Mouse (Mus musculus): ENCODE results near the gene Lman1l.

Gene Lman1l

DNA sequence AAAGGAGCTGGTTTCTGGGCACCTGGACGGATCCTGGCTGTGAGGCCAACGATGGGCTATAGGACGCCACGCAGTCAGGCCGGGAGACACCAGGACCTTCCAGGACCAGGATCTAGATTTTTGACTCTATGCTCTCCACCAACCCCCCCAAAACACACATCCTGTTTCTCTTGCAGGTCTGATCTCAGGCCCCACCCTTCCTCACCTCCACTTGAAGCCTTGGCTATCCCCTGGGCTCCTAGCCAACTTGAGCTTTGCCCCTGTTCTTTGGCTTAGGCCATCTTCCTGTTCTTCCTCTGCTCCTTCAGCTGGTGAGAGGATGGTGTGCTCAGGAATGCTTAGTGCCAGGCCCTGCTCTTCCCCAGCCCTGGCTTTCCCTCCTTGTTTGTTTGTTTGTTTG lies at the start of gene Lman1l:
Lman1l (minus strand) TSS at position 101 of the 400 bp plus-strand sequence.
- DNase-seq, result no peak

DNA sequence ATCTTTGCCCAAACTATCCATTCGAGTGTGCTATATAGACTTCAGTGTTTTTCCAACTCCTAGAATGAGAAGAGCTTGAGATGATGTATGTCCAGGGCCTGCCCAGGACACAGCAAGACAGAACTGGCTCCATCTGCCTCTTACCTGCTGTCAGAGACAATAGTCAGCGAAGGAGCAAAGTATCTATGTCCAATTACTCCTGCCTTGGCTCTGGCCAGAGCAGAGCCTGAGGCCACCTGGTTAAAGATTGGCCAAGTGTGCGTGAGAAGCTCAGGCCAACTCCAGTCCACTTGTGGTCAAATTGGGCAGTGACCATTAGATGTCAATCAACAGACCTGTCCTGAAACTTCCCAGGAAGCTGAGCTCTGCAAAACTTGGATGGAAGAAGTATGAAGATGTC lies 49.0 kb upstream of the Lman1l start:
- no peak for DNase-seq

DNA sequence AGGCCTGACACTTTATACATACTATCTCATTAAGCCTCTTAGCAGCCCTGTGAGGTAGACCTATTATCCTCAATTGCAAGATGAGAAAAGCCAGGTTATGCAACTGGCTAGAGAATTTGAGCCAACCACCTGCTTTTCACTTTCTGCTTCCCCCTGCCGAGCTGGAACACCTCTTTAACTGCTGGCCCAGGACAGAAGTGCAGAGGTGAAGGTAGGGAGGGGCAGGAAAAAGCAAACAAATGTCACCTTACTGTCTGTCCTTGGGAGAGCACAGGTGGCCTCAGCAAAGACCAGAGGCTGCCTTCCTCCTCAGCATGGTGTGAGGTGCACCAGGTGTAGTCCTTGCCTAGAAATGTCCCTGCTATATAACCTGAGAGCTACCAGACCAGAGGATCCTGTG lies 47.7 kb upstream of the Lman1l start:
- DNase-seq, result no peak

DNA sequence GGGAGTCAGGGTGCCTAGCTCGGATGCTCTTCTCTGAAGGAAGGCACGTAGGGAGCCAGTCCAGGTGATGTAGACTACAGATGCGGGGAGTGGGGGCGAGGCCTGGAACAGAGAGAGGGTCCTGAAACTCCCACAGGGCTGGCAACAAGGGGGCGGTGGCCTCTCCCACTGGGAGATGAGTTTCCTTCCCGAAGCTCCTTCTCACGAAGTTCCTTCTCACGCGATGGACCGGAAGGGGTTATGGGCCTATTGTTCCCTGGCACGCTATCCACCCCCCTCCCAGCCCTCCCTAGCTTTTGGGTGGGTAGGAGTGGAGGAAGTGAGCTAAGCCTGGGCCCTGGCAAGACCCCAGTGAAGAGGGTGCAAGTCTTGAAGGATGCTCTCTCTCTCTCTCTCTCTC lies 47.2 kb upstream of the Lman1l start:
- no peak for DNase-seq

DNA sequence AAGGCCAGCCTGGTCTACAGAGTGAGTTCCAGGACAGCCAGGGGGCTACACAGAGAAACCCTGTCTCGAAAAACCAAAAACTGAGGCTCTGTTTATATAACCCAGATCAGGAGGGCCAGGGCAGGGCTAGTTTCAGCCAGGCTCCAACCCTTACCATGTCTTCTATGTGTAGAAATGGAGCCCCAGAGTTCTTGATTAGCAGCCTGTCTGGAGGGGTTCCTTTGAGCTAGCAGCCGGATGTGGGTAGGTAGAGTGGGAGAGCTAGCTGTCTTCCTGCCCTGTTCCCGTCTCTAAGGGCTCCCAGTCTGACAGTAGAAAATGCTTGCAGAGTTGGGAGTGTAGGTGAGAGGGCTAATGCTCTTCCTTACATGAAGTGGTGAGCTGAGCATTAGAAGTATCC lies 46.6 kb upstream of the Lman1l start:
- DNase-seq, result no peak

DNA sequence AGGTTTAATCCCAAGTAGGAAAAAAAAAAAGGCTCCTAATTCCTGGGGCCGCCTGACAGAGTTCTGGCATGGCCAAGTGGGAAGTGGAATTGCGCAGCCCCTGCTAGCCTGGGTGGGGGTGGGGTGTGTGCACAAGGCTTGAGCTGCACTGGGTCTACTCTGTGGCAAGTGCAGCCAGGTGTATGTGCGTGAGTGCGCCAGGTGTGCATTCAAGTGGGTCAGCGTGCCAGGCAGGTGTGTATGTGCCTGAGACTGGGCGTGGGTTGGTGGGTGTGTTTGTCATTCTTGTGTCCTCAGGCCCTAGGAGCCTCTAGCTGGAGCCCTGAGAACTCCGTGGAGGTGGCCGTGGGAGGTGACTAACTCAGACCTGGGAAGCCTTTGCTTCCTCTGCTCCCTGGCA lies 46.0 kb upstream of the Lman1l start:
- no peak for DNase-seq

DNA sequence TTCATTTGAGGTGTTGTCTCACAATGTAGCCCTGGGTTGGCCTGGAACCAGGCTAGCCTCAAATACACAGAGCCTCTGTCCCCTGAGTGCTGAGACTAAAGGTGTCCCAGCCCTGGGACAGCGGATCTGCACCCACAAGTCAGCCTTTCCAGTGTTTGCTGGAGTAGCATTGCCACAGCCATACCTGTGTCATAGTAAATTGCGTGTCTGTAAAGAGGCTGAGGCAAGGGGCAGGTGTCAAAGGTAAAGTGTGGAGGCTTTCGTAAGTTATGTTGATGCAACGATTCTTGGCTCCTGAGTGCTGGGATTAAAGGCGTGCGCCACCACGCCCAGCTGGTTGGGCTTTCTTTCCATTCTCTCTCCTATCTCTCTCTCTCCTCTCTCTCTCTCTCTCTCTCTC lies 44.0 kb upstream of the Lman1l start:
- no peak for DNase-seq

DNA sequence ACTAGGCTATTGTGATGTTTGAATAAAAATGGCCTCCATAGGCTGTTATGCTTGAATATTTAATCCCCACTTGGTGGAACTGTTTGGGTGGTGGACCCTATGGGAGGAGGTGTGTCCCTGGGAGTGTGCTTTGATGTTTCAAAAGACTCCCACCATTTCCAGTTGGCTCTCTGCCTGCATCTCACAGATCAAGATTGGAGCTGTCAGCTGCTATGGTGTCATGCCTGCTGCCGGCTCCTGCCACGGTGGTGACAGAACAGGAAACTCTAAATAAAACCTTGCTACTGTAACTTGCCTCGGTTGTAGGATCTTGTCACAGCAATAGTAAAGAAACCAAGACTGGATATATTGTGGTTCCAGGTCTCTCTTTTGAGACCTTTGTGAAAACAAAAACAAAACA lies 41.0 kb upstream of the Lman1l start:
- no peak for DNase-seq

DNA sequence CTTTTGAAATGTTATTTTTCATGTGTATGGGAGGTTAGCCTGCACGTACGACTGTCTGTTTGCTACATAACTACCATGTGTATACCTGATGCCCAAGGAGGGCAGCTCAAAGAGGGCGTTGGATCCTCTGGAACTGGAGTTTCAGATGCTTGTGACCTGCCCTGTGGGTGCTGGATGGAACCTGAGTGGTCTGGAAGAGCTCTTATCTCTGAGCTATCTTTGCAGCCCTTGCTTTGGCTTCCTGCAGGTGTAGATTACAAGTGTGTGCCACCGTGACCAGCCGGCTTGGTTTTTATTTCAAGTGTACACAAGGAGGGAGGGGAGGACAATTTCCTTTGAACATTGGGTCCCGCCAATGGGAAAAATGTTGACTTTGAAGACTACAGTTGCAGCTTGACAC lies 39.9 kb upstream of the Lman1l start:
- peak; percentile 68 for DNase-seq

DNA sequence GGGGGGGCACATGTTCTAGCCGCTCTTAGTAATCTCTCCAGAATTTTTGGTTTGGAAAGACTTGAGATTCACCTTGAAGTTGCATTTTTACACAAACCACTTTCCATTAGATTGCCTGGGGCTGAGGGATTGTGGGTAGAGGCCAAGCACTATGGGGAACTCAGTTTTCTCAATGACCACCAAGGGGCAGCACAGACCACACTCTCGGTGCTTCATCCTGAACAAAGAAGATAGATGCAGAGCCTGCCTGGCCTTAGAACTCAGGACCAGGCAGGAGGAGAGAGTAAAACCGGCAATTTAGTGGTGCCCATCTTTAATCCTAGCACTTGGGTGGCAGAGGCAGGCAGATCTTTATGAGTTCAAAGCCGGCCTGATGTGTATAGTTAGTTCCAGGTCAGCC lies 39.2 kb upstream of the Lman1l start:
- peak; percentile 77 for DNase-seq

DNA sequence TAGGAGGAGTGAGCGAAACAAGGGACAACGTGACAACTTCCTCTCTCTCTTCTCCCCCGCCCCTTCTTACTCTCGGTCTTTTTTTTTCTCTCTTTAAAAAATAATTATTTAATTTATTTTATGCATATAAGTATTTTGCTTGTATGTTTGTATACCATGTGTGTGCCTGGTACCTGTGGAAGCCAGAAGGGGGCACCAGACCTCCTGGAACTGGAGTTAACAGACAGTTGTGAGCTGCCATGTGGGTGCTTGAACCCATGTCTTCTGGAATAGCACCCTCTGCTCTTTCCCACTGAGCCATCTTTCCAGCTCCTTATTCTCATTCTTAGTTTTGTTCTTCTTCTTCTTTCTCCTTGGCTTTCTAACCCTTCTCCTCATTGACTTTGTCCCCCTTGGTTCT lies 38.4 kb upstream of the Lman1l start:
- DNase-seq, result no peak

DNA sequence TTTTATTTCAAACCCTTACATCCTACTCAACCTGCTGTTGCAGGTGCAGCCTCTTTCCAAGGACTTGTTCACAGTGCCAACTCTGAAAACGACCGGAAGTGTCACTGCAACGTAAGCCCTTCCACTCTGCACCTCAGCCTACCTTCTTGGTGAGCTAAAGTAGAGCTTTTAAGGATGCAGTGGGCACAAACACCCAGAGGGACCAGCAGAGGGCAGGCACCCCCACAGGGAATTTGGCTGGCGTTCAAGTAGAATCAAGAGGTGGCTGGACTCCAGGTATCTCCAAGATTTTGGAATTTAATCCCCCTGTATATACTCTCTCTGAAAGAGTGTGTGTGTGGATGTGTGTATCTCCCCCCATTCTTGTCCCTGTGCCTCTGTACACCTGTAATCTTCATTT lies 37.3 kb upstream of the Lman1l start:
- no peak for DNase-seq

DNA sequence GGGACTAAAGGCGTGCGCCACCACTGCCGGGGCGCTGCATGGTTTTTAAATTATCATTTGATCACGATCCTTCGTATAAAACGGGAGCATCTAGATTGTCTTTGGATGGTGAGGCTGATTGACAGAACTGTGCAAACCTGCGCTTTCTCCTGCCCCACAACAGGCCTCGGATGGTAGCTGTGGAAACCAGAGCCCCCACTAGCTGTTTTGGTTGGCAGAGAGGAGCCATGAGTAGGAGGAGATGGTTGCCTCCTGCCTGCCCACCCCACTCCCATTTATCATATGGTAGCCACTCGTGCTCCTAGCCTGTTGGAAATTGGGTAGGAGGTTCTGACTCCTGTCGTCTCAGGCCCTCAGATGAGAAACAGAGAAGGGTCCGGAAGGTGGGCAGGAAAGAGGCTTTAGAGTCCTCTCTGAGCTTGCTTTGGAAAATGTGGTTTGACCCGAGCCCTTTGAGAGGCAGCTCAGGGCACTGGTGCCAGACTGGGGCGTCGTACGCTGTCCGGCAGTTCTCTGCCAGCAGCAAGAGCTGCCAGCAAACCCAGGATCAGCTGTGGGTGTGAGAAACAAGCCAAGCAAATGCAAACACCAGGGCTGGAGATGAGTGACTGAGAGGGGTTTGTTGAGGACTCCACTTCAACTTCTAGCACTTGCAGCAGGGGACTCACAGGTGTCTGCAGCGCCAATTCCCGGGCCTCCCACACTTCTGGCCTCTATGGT lies 36.2 kb upstream of the Lman1l start:
- no peak for DNase-seq

DNA sequence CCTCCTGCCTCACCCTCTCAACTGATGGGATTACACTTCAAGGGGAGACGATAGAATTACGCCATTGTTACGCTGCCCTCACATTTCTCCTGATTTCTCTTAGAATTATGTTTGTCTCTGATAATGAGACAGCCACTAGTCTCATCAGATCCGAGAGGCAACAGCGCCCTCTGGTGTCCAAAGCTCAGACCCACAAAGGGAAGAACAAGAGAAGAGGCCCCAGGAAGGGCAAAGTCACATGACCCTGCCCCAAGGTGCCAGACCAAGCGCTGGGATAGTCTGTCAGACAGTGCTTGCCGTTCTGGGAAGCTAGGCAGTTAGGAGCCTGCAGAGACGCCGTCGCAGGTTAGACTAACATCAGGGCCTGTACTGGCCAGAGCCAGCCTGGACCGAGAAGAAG lies 35.2 kb upstream of the Lman1l start:
- peak; percentile 94 for DNase-seq

DNA sequence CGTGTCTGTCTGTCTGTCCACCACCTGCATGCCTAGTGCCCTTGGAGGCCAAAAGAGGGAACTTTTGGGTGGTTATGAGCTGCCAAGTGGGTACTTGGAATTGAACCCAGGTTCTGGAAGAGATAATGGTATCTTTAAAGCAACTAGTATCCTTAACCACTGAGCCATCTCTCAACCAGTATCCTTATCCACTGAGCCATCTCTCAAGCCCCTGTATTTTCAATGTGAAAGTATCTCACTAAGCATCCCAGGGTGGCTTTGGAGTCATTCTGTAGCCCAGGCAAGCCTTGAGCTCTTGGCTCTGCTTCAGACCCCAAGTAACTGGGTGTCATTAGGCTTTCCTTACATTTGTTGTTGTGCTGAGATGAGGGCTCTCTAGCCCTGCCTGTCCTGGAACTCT lies 34.4 kb upstream of the Lman1l start:
- DNase-seq, result no peak

DNA sequence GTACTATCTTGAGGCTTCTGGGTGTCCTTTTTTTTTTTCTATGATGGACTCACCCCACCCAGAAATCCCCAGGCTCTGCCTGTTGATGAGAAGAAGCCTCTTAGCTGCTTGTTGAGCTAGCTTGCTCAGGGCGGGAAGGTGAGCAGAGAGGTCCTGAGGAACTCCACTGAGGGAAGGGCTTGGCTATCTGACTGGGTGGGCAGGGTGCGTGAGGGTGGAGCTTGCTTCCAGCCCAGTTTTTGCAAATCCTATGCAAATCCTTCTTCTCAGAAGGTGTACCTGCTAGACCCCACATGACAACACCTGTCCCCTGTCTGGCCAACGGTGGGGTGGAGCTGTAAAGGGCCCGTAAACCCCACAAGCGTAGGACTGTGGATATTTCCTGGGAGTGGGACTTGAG lies 32.7 kb upstream of the Lman1l start, which contains the start of gene Csk:
Csk (minus strand) TSS at position 349 of the 400 bp plus-strand sequence.
- DNase-seq, result no peak

DNA sequence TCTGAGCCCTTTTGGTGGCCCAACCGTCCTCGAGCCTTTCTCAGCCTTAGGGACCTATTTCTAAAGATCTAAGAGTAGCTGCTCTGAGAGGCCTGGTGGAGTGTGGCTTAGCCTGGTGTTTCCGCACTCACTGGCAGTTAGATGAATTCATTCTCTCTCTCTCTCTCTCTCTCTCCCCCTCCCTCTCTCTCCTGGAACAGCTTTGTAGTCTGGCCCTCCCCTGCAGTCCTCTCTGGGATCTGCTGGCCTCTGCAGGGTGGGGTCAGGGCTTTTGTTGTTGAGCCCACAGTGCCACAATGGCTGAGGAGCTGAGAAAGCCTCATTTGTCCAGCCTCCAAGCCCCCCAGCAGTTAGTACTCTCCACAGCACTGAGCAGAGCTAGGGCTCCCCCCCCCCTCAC lies 32.3 kb upstream of the Lman1l start:
- no peak for DNase-seq

DNA sequence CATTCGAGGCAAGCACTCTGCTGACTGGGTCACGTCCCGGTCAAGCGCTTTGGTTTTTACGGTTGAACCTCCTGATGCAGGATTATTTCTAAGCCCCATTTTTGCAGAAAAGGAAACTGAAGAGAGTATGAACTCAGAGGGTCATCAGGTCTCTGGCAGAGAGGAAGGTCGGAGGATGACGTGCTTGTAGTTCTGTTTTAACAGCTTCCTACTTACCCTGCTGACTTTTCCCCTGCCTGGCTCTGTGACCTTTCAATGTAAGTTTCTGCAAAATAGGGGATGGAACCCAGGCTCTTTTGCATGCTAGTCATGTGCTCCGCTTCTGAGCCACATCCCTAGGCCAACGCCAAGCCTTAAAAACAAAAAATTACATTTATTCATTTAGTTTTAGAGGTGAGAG lies 31.8 kb upstream of the Lman1l start:
- no peak for DNase-seq

DNA sequence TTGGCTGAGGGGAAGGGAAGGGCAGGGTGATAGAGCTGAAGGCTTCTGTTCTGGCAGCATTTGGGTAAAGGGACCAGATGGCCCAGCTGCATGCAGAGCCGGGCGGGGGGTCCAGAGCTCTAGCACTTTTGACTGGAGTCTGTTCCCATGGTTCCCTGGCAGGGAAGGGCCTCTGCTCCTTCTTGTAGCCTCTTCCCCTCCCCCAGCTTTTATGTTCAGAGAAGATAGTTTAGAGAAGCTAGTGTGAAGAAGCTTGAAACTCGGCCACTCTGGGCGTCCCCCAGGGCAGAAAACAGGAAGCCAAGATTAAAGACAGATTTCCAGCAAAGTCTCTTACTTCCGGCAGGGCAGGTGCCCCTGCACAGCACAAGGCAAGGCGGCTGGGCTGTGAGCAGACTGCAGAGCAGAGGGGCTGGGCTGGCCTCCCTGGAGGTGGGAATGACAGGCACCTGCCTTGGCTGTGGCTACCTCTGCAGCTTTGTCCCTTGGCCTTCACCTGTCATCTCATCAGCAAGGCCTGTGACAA lies 30.3 kb upstream of the Lman1l start:
- no peak for DNase-seq

DNA sequence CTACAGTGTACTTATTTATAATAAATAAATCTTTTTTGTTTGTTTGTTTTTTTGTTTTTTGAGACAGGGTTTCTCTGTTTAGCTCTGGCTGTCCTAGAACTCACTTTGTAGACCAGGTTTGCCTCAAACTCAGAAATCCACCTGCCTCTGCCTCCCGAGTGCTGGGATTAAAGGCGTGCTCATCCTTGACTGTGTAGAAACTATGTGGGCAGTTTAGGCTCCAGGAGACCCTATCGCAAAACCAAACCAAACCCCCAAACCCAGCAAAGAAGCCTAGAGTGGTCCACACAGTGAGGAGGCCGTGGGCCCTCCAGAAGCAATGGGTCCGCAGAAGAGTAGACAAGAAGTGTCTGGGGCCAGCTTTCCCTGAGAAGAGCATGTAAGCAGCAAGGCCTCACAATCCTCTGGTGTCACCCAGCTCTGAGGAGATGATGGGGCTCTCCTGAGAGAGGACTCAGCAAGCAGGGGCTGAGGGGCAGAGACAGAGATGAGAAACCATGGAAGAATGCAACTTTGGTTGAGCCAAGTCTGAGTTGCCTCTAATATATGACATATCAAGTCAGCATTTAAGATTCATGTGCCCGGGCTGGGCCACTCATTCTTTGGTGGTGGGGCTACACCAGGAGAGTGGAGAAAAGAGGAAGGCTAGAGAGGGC lies 29.7 kb upstream of the Lman1l start:
- no peak for DNase-seq

DNA sequence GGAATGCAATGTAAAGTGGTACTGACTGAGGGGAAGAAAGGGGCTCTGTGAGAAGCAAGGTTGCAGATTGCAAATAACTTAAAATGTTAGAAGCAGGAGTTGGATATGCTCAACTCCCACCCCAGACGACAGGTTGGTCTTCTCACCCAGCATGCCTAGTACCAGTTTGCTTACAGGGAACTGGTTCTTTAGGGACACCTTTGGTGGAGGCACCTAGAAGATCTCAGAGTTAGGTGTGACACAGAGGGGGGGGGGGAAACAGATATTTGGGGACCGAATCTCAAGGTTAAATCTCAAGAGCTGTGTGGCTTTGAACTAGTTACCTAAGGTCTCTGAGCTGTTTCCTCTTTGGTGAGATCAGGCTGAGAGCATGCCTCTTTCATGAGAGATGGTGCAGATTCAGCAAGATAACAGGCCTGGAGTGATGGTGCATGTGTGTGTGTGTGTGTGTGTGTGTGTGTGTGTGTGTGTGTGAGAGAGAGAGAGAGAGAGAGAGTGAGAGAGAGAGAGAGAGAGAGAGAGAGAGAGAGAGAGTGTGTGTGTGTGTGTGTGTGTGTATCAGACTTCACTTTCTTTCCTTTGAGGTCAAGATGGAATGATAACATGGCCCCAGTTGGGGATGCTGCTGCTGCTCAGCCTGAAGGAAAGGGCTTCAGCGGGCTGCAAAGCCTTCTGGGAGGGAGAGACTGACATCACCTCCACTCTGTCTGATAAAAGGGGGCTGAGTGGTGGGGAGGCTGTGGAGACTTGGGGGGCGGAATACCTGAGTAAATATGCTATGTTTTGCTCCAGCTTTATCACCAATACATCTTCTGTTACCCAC lies 26.9 kb upstream of the Lman1l start:
- DNase-seq, result no peak

DNA sequence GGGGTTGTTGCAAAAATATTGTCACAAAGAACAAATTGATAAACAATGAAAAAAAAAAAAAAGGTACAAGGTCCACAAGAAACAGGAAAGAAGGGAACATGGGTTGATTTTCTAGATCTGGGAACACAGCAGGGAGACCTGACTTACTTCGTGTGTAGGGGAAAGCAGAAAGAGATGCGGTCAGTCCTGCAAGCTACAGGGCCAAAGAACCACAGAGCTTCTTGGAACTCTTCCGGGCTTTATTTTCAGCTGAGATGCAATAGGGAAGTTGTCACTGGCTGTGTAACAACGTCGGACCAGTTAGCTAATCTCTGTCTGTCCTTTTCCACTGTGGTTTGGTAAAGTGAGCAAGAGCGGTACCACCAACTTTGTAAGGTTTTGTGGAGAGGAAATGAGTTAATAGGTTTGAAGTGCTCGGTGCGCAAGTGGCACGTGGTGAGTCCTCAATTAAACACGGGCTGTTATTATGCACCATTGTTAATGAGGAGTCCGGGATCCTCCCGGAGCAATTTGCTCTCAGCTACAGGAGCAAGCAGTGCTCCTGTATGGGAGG lies 26.1 kb upstream of the Lman1l start:
- no peak for DNase-seq

All from liver (tissue).